Mouse (Mus musculus) kidney, embryonic 16.5 days (tissue): Measurements from ENCODE around the gene Spg7. TPM values are rescaled to one million over a fixed set of nuclear protein-coding genes. Genes with fewer than 3 reads are reported as not detected.
"Not testable (repeated sequence)": the region's sequence is repeated elsewhere in the genome, so short reads cannot be mapped to it uniquely, and the experiment has no call there.

Source experiments
- ATAC-seq: fragments of 200-750 bp; cut with Nextera tagmentation; 2 replicates; pipeline ENCODE4 v1.8.0; 2017; ENCODE audit warnings: moderate TSS enrichment; ENCODE audit not compliant: low FRiP score, low TSS enrichment
- H3K27ac ChIP-seq: fragments of 300-500 bp; sonication (generic); 2 replicates; pipeline ENCODE4 v1.5.1; 2014; ENCODE audit warnings: low read length
- H3K27me3 ChIP-seq: fragments of 300-500 bp; sonication (generic); 2 replicates; pipeline ENCODE4 v1.6.1; 2014; ENCODE audit warnings: low read length, control low read depth, mixed read lengths; ENCODE audit not compliant: insufficient read depth
- H3K36me3 ChIP-seq: fragments of 300-500 bp; sonication (generic); 2 replicates; pipeline ENCODE4 v1.6.1; 2014; ENCODE audit warnings: low read length, control low read depth, mixed read lengths; ENCODE audit not compliant: insufficient read depth
- H3K4me1 ChIP-seq: fragments of 300-500 bp; sonication (generic); 2 replicates; pipeline ENCODE4 v1.6.1; 2014; ENCODE audit warnings: low read length, control low read depth, mixed read lengths; ENCODE audit not compliant: insufficient read depth
- H3K4me2 ChIP-seq: fragments of 300-500 bp; sonication (generic); replicated peaks from 2 replicates; pipeline ENCODE4 v1.6.1; 2014; ENCODE audit warnings: low read depth, low read length
- H3K4me3 ChIP-seq: fragments of 300-500 bp; sonication (generic); 2 replicates; pipeline ENCODE4 v1.5.1; 2014; ENCODE audit warnings: mild to moderate bottlenecking, low read length
- H3K9ac ChIP-seq: fragments of 300-500 bp; sonication (generic); replicated peaks from 2 replicates; pipeline ENCODE4 v1.6.1; 2014; ENCODE audit warnings: low read length
- H3K9me3 ChIP-seq: fragments of 300-500 bp; sonication (generic); 2 replicates; pipeline ENCODE4 v1.6.1; 2016; ENCODE audit warnings: low read length, control low read depth
- WGBS: fragments of 180-500 bp; shearing (Covaris S2); extraction: QIAGEN DNeasy Blood & Tissue Kit; methylation state at CpG from one replicate; pipeline ENCODE4 v1.1.7; 2014; 5-methylcytosine and 5-hydroxymethylcytosine counted together
- polyA plus RNA-seq: library from polyadenylated mRNA; unstranded; fragments of >200 nt; fragmentation: Nextera tagmentation; extraction: Ambion mirVana; gene quantifications from 2 replicates; pipeline ENCODE4 v1.2.1, GENCODE M21; 2015

Spg7 gene
- polyA plus RNA-seq, 1 experiment from 2014 or later = 56.6 TPM

DNA sequence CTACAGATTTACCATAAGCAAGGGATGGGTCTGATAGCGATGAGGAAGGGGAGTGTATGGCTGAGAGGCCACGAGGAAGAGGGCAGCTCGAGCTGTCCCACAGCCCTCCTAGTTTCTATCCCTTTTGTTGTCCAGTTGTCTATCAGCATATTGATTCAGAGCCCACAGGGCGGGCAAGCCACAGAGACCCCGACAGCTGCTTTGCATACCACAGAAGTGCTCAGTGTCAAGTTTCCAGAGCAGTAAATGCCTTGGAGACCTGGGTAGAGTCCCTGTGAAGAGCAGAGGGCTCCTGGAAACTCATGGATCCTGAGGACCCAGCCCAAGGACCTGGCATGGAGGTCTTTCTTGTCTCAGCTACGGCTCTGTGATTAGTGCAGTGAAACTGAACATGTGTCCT, 20.3 kb downstream of the Spg7 start:
- Histone ChIP-seq H3K9me3 (no peaks in the 10 kb centered on the region), H3K36me3 (peaks cover 70% of the 10 kb centered on the region), H3K4me3 (no peak overlapping the region), H3K9ac (no peak overlapping the region), H3K4me2 (no peak overlapping the region), H3K27ac (no peak overlapping the region), H3K4me1 (no peaks in the 10 kb centered on the region), H3K27me3 (no peaks in the 10 kb centered on the region)
- no peak for ATAC-seq
- 80% methylated on average over 6 of the region's 6 CpGs for WGBS

DNA sequence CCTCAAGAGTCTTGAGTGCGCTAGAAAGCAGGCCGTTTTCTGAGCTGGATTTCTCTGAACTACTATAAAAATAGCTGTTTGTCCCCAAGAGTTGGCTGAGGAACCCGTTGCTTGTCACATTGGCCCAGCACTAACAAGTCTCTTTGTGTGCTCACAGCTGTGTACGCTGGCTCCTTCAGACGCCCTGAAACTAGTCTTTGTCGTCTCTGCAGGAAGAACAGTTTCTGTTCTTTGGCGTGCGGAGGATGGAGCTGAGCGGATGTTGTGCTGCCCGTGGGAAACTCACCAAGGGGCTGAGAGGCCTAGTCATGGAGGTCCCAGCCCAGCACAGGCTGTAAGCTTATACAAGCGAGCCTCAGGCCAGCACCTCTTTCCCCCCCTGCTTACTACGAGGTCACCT, 20.9 kb downstream of the Spg7 start:
- no peak overlapping the region for H3K27ac ChIP-seq
- no peaks in the 10 kb centered on the region for H3K4me1 ChIP-seq
- ATAC-seq = no peak
- H3K9ac ChIP-seq = no peak overlapping the region
- no peak overlapping the region for H3K4me3 ChIP-seq
- no peaks in the 10 kb centered on the region for H3K9me3 ChIP-seq
- peaks cover 68% of the 10 kb centered on the region for H3K36me3 ChIP-seq
- no peak overlapping the region for H3K4me2 ChIP-seq
- no peaks in the 10 kb centered on the region for H3K27me3 ChIP-seq
- WGBS = 96% methylated on average over 12 of the region's 12 CpGs

DNA sequence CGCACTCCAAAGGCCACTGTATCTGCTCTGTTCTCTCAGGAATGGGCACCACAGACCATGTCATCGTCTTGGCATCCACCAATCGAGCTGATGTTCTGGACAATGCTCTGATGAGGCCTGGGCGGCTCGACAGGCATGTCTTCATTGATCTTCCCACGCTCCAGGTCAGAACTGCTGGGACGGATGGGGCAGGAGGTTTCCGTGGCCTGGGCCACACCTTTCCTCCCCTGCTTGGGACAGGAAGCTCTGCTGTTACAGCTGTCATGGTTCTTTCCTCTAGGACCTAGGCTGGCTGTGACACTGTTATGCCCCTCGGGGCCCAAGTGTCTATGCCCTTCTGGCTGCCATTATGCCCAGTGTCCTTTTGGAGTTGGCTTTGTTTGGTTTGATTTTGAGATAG, 24.5 kb downstream of the Spg7 start:
- no peak for ATAC-seq
- no peak overlapping the region for H3K27ac ChIP-seq
- no peak overlapping the region for H3K4me3 ChIP-seq
- H3K36me3 ChIP-seq = peaks cover 71% of the 10 kb centered on the region
- no peaks in the 10 kb centered on the region for H3K9me3 ChIP-seq
- H3K4me1 ChIP-seq = no peaks in the 10 kb centered on the region
- no peak overlapping the region for H3K9ac ChIP-seq
- H3K27me3 ChIP-seq = no peaks in the 10 kb centered on the region
- H3K4me2 ChIP-seq = no peak overlapping the region
- 82% methylated on average over 9 of the region's 9 CpGs for WGBS

DNA sequence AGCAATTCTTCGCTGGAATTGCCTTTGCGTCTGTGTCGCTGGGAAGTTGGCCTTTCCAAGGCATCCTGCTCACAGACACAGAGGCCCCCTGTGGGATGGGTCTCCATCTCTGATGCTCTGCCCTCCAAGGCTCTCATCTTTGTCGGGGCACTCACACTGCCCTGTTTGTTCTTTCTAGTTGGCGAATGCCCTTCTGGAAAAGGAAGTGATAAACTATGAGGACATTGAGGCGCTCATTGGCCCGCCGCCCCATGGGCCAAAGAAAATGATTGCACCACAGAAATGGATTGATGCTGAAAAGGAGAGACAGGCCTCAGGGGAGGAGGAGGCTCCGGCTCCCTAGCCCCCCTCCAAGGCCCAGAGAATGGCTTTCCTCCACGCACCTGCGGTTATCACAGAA, 34.5 kb downstream of the Spg7 start:
- Histone ChIP-seq H3K4me2 (no peak overlapping the region), H3K27me3 (no peaks in the 10 kb centered on the region), H3K9ac (no peak overlapping the region), H3K4me3 (no peak overlapping the region), H3K36me3 (peaks cover 23% of the 10 kb centered on the region), H3K9me3 (no peaks in the 10 kb centered on the region), H3K27ac (peak overlapping the region; percentile 79), H3K4me1 (peaks cover 5% of the 10 kb centered on the region; the same call in 1 of the 2 replicates)
- WGBS = 91% methylated on average over 11 of the region's 11 CpGs
- no peak for ATAC-seq

DNA sequence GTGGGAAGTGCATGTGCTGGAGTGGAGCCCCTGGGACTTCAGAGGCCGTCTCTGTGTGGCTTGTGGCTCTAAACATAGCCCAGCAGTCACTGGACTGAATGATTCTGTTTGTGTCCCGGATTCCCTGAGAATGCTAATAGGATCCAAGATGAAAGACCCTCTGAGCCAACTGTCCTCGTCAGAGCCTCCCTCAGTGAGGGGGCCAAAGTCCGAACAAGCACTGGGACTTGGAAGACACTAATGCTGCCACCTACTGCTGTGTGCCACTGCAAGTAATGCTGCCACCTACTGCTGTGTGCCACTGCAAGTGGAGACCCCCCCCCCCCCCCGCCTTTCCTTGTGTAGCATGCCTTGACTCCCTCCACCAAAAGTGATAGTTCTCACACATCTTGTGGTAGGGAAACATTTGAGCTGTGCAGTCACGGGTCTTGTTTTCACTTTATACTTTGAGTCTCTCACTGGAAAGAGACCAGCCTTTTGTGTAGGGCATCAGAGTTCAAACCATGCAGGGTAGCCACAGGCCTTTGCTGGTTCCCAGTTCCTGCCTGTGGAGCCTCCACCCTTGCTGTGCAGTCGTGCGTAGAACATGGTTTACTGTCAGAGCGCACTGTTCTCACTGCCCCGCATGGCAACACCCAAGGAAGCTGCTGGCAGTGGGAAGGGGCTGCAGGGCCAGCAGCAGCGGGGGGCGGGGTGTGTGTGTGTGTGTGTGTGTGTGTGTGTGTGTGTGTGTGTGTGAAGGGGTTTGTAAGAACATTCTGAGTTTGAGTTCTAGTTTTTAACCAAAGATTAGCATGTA, 35.2 kb downstream of the Spg7 start:
- Histone ChIP-seq H3K4me3 (no peak overlapping the region), H3K9ac (no peak overlapping the region), H3K27ac (peak overlapping the region; percentile 79), H3K4me2 (no peak overlapping the region), H3K36me3 (peaks cover 23% of the 10 kb centered on the region), H3K27me3 (no peaks in the 10 kb centered on the region), H3K4me1 (peaks cover 5% of the 10 kb centered on the region; the same call in 1 of the 2 replicates), H3K9me3 (no peaks in the 10 kb centered on the region)
- ATAC-seq = peak; percentile 78
- 54% methylated on average over 12 of the region's 12 CpGs for WGBS

DNA sequence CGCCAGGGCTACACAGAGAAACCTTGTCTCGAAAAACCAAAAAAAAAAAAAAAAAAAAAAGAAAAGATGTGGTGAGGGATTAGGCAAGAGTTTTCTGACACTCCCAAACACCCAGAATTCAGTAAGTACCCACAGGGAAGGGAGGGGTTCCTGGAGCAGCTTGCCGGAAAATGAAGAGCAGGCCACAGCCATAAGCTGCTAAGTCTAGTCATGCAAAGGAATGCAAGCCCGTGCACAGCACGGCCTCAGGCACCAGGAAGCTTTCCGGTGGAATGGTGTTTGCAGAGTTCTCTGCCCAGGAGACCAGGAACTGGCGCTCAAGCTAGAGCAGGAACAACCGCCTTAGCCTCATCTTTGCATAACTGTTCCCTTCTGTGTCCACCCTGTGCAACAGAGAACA, 37.5 kb downstream of the Spg7 start:
- H3K36me3 ChIP-seq = peaks cover 23% of the 10 kb centered on the region
- 59% methylated on average over 8 of the region's 8 CpGs for WGBS
- no peak for ATAC-seq
- H3K4me2 ChIP-seq = no peak overlapping the region
- H3K9ac ChIP-seq = no peak overlapping the region
- no peaks in the 10 kb centered on the region for H3K9me3 ChIP-seq
- H3K27me3 ChIP-seq = no peaks in the 10 kb centered on the region
- peaks cover 17% of the 10 kb centered on the region for H3K4me1 ChIP-seq
- H3K27ac ChIP-seq = peak overlapping the region; percentile 79
- H3K4me3 ChIP-seq = no peak overlapping the region

DNA sequence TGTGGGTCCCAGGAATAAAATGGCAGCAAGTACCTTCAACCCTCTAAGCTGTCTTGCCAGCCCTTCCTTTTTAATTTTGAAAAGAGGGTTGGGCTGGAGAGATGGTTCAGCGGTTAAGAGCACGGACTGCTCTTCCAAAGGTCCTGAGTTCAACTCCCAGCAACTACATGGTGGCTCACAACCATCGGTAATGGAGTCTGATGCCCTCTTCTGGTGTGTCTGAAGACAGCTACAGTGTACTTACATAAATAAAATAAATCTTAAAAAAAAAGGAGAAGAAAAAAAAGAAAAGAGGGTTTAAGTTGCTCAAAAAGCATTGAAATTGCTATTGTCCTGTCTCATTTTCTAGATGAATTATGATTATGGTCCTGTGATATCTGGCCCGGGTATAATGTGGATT, 38.5 kb downstream of the Spg7 start:
- Histone ChIP-seq H3K36me3 (peaks cover 28% of the 10 kb centered on the region), H3K9me3 (no peaks in the 10 kb centered on the region), H3K4me3 (no peak overlapping the region), H3K9ac (no peak overlapping the region), H3K27ac (0 out of 2 replicates have a peak overlapping the region, but pooled peaks have one; percentile 79), H3K4me2 (no peak overlapping the region), H3K4me1 (peaks cover 17% of the 10 kb centered on the region), H3K27me3 (no peaks in the 10 kb centered on the region)
- 66% methylated on average over 4 of the region's 4 CpGs for WGBS
- no peak for ATAC-seq

DNA sequence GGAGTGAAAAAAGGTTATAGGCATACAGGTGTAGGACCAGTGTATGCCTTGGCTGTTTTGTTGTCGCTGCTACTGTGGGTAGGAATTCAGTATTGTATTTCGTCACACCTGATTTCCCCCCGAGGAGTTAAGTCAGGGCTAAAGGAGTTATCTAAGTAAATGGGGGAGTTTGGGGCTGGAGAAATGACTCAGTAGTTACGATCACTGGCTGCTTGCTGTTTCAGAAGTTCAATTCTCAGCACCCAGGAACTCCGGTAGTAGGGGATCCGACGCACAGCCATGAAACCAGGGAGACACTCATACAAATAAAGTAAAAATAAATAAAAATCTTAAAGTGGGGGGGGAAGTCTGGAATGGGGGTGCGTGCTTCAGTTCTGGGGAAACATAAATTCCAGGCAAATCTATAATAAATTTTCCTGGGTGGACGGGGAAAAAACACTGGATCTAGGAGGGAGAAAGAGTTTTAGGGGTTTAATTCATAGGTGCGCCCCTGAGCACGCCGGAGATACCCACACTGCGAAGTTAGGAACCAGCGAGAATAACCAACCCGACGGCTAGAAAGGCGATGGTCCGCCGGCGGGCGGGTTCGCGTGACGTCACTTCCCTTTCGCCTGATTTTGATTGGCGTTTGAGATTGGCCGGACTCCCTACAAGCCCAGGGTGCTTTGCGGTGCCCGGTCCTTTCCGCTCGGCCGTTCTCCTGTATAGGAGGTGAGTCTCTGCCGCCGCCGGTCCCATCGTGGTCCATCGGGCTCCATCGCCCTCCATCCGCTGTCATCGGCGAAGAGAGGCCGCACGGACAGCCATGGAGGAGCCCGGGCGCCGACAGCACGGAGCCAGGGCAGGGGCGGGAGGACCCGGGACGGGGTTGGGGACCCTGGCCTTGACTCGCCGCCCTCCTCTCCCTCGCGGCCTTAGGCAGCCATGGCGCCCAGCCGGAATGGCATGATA, 39.3 kb downstream of the Spg7 start, which contains the start of gene Rpl13:
Gene Rpl13 (plus strand): TSS at position 616 of the 951 bp plus-strand sequence.
- H3K9me3 ChIP-seq = no peaks in the 10 kb centered on the region
- peaks cover 28% of the 10 kb centered on the region for H3K36me3 ChIP-seq
- peak within 1 kb of the TSS; percentile 93 for H3K27ac ChIP-seq
- peak within 1 kb of the TSS; percentile 87 for H3K4me3 ChIP-seq
- H3K9ac ChIP-seq = peak within 1 kb of the TSS; percentile 97
- H3K4me1 ChIP-seq = peaks cover 17% of the 10 kb centered on the region
- H3K27me3 ChIP-seq = no peaks in the 10 kb centered on the region
- peak within 1 kb of the TSS; percentile 90 for H3K4me2 ChIP-seq
- peak; percentile 92 for ATAC-seq
- under 1% methylated on average over 56 of the region's 56 CpGs for WGBS

DNA sequence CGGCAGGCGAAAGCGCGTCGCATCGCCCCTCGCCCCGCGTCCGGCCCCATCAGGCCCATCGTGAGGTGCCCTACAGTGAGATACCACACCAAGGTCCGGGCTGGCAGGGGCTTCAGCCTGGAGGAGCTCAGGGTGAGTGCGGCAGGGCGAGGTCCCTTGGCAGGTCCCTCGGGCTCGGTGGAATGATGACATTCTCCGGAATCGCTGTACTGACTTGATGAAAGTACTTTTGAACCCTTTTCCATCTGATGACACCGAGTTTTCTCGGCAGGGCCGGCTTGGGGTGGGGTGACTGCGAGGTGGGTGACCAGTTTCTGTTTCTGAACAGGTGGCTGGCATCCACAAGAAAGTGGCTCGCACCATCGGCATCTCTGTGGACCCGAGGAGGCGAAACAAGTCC, 40.1 kb downstream of the Spg7 start:
- H3K4me3 ChIP-seq = peak overlapping the region; percentile 87
- H3K27me3 ChIP-seq, H3K9me3 ChIP-seq: not testable (repeated sequence)
- peak overlapping the region; percentile 97 for H3K9ac ChIP-seq
- peaks cover 28% of the 10 kb centered on the region for H3K36me3 ChIP-seq
- H3K27ac ChIP-seq = peak overlapping the region; percentile 93
- H3K4me2 ChIP-seq = peak overlapping the region; percentile 90
- ATAC-seq = 0 out of 2 replicates have a peak, but pooled peaks have one; percentile 3
- under 1% methylated on average over 26 of the region's 26 CpGs for WGBS
- peaks cover 17% of the 10 kb centered on the region for H3K4me1 ChIP-seq
